Mouse (Mus musculus) T-helper 2 cell (primary cell): ENCODE results near the gene Kif6.

Source experiments
- in situ Hi-C: fragments of 300-600 bp; cut with MboI, MseI; formaldehyde crosslinking; loops from one replicate; pipeline ENCODE4 v1.15.1; 2025; ENCODE audit warnings: high pct_unique_total_duplicates

Kif6 gene

GRCm38 (mm10) chr17:49788187-49788974, 173.4 kb downstream of the Kif6 start:
- in situ Hi-C loops, result no loop called here

DNA sequence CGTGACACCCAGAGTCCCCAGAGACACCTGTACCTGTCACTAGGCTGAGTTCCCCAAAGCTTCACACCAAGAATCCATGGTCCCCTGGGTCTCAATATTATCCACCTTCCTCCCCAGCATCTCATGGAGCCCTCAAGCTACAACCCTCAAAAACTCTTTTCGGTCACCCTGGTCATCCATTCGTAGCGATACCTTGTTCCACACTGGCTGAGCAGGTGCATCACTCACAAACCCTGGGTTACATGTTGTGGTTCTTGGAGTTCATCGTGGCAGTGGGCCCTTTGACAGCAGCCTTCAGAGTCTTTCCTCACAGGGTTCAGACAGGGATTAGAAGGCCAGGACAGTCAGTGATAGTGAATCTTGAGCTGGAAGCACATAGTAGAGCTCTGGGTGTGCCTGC, 176.6 kb downstream of the Kif6 start:
- in situ Hi-C loops, result no loop called here

DNA sequence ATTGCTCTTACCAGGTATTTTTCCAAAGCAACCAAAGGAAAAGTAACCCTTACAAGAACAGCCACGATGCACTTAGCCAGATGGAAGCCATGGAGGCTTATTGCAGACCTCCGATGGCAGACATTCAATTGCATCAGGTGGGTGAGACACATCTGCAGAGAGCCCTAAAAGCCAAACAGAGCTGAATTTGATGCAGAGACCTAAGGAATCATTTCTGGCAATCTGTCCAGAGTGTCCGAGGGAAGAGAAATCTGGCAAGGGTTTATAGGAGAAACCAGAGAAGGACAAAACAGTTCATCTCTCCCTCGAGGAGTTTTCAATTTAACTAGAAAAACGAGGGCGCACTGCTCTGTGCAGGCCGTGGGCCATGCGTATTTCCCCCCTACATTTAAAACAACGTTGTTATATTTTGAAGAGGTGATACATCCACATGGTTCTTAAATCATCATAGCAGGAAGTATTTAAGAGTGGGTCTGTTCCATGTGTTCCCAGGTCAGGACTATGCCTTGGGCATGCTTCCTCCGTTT, 177.3 kb downstream of the Kif6 start:
- in situ Hi-C loops, result no loop called here

DNA sequence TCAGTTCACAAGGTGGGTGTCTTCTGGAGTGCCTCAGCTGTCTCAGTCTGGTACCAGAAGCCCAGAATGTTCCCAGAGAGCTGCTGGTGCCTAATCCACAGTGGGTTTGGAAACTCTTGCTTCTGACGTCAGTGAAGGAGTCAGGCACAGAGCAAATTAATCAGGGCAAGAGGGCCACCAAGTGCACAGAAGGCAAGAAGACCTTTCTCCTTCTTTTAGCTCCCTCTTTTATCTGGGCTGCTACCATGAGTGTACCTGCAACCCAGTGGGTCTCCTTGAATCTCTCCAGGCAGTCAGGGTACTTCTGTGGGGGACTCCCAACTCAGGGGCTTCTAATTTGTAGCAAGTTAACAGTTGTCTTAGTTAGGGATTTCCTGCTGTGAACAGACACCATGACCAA, 178.0 kb downstream of the Kif6 start:
- in situ Hi-C loops, result no loop called here

DNA sequence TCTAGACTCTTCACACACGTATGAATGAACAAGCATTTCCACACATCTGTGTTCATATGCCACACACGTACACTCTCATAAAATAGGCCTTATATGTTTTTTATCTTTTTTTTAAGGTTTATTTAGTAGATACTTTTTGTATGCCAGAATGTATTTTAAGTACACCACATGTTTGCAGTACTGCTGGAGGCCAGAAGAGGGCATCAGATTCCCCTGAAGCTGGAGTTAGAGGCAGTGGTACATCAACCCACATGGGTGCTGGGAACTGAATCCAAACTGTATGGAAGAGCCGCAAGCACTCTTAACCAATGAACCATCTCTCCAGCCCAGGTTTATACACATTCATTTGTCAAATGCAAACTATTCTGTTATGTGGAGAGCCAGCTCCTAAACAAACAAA, 179.0 kb downstream of the Kif6 start:
- in situ Hi-C loops, result no loop called here

DNA sequence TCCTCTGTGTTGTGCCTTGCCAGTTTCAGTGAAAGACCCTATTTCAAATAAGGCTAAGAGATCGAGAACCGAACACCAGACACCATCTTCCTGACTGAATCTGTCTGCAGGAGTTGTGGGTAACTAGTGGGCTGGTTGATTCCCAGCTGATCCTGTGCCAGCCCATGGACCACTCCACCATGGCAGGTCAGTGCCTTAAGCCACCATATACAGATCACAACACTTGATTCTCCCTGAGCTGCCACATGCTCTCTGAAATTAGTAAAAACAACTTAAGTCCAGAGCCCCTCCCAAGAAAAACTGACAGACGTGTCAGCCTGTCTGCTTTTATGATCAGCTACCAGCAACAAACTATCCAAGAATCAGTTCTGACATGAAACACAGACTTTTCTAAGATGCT, 180.3 kb downstream of the Kif6 start:
- in situ Hi-C loops, result no loop called here

- in situ Hi-C loops, result no loop called here
Observed at GRCm38 (mm10) chr17:49796116-49796515, 181.2 kb downstream of the Kif6 start.

GRCm38 (mm10) chr17:49799168-49799567, 184.2 kb downstream of the Kif6 start:
- in situ Hi-C loops, result no loop called here

DNA sequence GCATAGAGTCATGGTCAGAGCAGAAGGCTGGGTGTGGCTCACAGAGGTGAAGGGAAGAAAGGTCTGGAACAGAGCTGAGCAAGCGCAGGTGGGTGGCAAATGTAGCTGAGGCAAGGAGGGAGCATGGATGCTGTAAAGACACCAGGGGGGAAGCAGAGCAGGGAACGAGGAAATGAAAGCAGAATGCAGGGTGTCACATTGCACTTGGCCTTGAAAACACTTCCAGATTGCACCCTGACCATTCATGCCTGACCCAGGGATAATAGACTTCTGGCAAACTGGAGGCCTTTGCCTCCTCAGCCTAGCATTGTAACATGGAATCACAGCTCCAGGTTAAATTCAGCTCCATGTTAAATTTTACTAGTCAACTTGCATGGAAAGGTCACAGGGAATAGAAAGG, 185.2 kb downstream of the Kif6 start:
- in situ Hi-C loops, result no loop called here

GRCm38 (mm10) chr17:49807461-49807860, 192.5 kb downstream of the Kif6 start:
- in situ Hi-C loops, result no loop called here

DNA sequence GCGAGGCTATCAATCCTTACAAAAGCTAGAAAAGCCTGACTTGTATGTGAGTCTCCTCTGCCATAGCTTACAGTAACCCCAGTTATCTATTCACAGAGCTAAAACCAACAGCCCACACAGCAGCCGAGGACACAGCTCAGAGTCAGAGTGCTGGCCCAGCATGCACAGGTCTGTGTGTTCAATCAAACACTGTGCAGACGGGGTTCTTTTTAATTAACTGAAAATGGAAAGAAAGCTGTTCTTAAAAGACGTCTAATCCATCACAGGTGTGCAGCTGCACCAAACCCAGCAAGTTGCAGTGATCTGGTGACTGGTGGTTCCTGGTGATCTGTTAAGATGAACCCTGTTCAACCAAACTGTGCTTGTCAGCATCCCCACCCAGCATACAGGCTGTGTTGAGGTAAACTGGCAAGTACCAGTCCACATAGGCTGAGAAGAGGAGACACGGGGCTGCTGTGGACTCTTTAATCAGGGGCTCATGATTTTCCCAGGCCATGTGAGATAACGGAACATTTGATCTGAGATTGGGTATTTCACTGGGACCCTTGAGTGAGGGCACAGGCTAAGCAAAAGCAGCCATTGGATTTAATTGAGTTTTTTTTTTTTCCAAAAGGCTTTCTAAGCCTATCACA, 193.9 kb downstream of the Kif6 start:
- in situ Hi-C loops, result no loop called here

DNA sequence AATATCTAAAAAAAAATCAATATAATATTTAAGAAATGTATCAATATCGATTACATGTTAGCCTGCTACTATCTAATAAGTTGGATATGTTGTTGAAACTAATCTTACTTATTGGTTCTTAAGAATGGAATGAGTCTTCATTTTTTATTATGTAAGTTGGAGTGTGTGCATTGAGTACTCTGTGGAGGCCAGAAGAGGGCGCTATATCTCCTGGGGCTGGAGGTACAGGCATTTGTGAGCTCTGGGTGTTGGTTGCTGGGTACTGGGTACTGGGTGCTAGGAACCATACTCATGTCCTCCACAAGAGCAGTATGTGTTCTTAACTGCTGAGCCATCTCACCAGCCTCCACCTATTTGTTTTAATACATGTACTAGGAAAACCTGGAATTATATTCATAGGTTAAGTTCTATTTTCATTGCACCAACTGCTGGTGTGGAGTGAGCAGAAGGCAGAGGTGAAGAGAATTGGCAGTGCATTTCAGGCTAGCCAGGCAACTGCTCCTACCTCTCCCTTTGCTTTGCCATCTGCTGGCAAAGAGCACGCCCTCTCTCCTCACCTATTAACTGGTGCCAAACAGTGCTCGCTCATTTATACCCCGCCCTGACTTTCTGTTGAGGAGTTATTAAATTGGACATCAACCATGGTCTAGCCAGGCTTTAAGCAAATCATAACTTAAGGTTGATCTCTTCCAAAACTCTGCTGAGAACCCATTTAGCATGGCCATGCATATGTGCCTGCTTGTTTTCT, 199.1 kb downstream of the Kif6 start:
- in situ Hi-C loops, result no loop called here

DNA sequence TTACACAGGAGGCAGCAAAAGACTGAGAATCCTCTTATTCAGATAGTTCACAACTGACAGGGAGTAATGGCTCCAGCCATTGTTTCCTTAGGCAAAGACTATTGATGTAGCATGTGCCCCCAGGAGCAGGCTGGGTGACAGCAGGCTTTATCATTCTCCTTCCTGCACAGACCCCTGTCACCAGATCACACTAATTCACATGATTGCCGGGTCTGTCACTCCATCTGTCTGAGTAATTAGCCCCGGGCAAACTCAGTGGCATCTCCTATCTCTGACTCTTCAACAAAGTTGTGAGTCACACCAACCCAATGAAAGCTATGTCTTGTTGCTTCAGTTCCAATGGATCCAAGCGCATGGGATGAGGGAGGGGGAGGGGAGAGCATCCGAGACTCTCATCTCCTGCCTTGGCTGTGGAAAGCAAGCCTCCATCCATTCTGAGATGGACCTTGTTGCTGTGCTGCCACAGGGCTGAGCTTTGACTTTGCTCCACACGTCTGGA, 201.2 kb downstream of the Kif6 start:
- in situ Hi-C loops, result no loop called here

DNA sequence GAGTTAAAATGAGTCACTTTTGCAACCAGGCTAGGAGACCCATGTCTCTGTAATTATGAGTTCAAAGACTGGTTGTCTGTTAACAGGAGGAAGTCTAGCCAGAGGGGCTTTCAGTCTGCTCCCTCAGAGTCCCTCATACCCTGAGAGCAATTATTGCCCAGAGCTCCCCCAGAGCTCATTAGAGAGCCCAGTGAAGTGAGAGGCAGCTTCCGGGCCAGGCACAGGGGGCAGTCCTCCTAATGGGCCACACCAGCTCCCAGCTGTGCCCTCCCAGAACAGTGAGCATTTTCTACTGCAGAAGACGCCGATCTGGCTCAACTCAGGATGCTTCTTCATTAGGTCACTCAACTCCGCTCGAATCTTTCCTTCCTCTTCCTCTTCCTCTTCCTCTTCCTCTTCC, 201.8 kb downstream of the Kif6 start:
- in situ Hi-C loops, result no loop called here

DNA sequence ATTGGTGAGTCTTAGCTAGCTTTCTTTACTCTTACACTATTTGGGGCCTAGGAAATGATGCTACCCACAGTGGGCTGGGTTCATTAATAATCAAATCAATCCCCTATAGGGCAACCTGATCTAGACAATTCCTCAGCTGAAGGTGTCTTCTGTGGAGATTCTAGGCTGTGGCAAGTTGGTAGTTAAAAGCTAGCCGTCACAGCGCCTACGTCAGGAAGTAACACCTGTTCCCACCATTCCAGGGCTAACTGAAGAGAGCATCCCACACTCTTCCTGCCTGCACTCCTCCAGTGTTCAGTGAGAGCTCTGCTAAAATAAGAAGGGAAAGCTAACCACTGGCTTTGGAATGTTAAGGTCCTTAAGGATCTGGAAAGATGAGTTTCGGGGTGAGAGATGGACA, 205.3 kb downstream of the Kif6 start:
- in situ Hi-C loops, result no loop called here

- in situ Hi-C loops, result no loop called here
Observed at GRCm38 (mm10) chr17:49824142-49824840, 209.4 kb downstream of the Kif6 start.

- in situ Hi-C loops, result loop anchor here (5.0 kb wide), 1 partner anchor 208 kb away; the partner anchor contains the start of gene Kif6
Observed at GRCm38 (mm10) chr17:49824841-49825450, 210.0 kb downstream of the Kif6 start.

- in situ Hi-C loops, result loop anchor here (5.0 kb wide), 1 partner anchor 209 kb away; the partner anchor contains the start of gene Kif6
Observed at GRCm38 (mm10) chr17:49825831-49826230, 210.9 kb downstream of the Kif6 start.

GRCm38 (mm10) chr17:49831745-49832144, 216.8 kb downstream of the Kif6 start:
- in situ Hi-C loops, result no loop called here

DNA sequence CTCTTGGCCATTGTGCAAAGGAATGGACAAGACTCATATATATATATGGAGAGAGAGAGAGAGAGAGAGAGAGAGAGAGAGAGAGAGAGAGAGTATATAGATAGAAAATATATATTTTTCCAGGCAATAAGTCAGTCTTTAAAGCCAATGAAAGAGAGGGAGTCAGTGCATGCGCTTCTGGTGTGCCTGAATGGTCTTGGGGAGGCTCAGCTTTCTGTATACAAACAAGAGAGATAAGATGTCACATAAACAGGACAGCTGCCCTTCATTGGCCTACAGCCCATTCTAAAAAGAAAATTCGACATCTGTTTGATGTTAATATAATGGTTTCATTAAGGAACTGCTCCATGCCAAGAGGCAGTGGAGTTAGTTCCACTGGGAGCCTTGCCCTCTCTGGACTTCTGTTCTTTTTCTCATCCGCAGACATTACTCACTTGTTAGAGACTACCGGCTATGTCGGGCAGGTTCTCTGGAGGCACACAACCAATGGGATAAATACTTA, 219.2 kb downstream of the Kif6 start:
- in situ Hi-C loops, result no loop called here

- in situ Hi-C loops, result no loop called here
Observed at GRCm38 (mm10) chr17:49837417-49837816, 222.5 kb downstream of the Kif6 start.
